Comparison of ENCODE assay signal across 8 mouse cellular contexts in genomic region chr13:92610311-92611221, GRCm38 (mm10). TPM values are rescaled to one million over a fixed set of nuclear protein-coding genes. Genes with fewer than 3 reads are reported as not detected.
DNase-seq lines count a peak whose midpoint lies in the region; ATAC-seq and TF ChIP-seq lines count a peak whose summit lies in the region.

Gene Serinc5, plus strand, starts transcription at chr13:92611091.

- H3K4me2 ChIP-seq in forebrain, embryonic 11.5 days (ENCODE audit: low read depth, low read length, severe bottlenecking) = peak within 1 kb of the TSS; percentile 90
- H3K4me2 ChIP-seq in heart, embryonic 15.5 days = peak within 1 kb of the TSS; percentile 87
- peak within 1 kb of the TSS; percentile 86 for H3K4me2 ChIP-seq in liver, embryonic 13.5 days
- H3K4me2 ChIP-seq in stomach, embryonic 14.5 days (replicated peaks; ENCODE audit: low read depth, low read length) = peak within 1 kb of the TSS; percentile 89

- peaks cover 22% of the 10 kb centered on the region for H3K27me3 ChIP-seq in E14TG2a.4 (ENCODE audit: insufficient read depth, low read length)
- no peaks in the 10 kb centered on the region; the same call in 1 of the 2 replicates for H3K27me3 ChIP-seq in forebrain, embryonic 11.5 days (ENCODE audit: control insufficient read depth, insufficient read depth, low read length)
- no peaks in the 10 kb centered on the region for H3K27me3 ChIP-seq in heart, embryonic 15.5 days
- H3K27me3 ChIP-seq in liver, embryonic 13.5 days = no peaks in the 10 kb centered on the region
- H3K27me3 ChIP-seq in stomach, embryonic 14.5 days (ENCODE audit: control insufficient read depth, insufficient read depth, low read length) = no peaks in the 10 kb centered on the region

- peak within 1 kb of the TSS; percentile 48; the same call in 1 of the 2 replicates for H3K27ac ChIP-seq in forebrain, embryonic 11.5 days (ENCODE audit: low read depth, low read length)
- peak within 1 kb of the TSS; percentile 97 for H3K27ac ChIP-seq in heart, embryonic 15.5 days
- H3K27ac ChIP-seq in liver, embryonic 13.5 days = peak within 1 kb of the TSS; percentile 95
- H3K27ac ChIP-seq in stomach, embryonic 14.5 days (ENCODE audit: low read length) = peak within 1 kb of the TSS; percentile 97

- DNase-seq in c-Kit-positive CD71-positive TER-119-negative erythroid progenitor cells, embryonic 14.5 days (ENCODE audit: low read depth) = peak; percentile 85
- DNase-seq in forebrain, embryonic 11.5 days (ENCODE audit: low spot score) = peak; percentile 99
- peak; percentile 97 to 98 for DNase-seq in kidney, postnatal 25 days
- DNase-seq in liver, embryonic 13.5 days = peak; percentile 97
- DNase-seq in natural killer cell, adult 2 months (ENCODE audit: low spot score in 2 of 2) = peak; percentile 95 to 97

- peaks cover 31% of the 10 kb centered on the region for H3K4me1 ChIP-seq in E14TG2a.4 (replicated peaks; ENCODE audit: low read depth, low read length)
- peaks cover 7% of the 10 kb centered on the region; the same call in 1 of the 2 replicates for H3K4me1 ChIP-seq in forebrain, embryonic 11.5 days (replicated peaks; ENCODE audit: control insufficient read depth, insufficient read depth, low read length)
- H3K4me1 ChIP-seq in heart, embryonic 15.5 days (replicated peaks) = peaks cover 20% of the 10 kb centered on the region
- H3K4me1 ChIP-seq in liver, embryonic 13.5 days (replicated peaks) = peaks cover 50% of the 10 kb centered on the region
- peaks cover 18% of the 10 kb centered on the region; the same call in 1 of the 2 replicates for H3K4me1 ChIP-seq in stomach, embryonic 14.5 days (ENCODE audit: control insufficient read depth, insufficient read depth, low read length)

- peak within 1 kb of the TSS; percentile 67 for H3K9ac ChIP-seq in forebrain, embryonic 11.5 days (ENCODE audit: low read length)
- H3K9ac ChIP-seq in heart, embryonic 15.5 days = peak within 1 kb of the TSS; percentile 79
- peak within 1 kb of the TSS; percentile 96 for H3K9ac ChIP-seq in liver, embryonic 13.5 days
- H3K9ac ChIP-seq in stomach, embryonic 14.5 days (replicated peaks; ENCODE audit: low read depth, low read length) = peak within 1 kb of the TSS; percentile 76

- peak within 1 kb of the TSS; percentile 91 for H3K4me3 ChIP-seq in E14TG2a.4 (replicated peaks; ENCODE audit: low read length)
- peak within 1 kb of the TSS; percentile 63 for H3K4me3 ChIP-seq in forebrain, embryonic 11.5 days (ENCODE audit: low read depth, low read length)
- H3K4me3 ChIP-seq in heart, embryonic 15.5 days = peak within 1 kb of the TSS; percentile 78
- H3K4me3 ChIP-seq in liver, embryonic 13.5 days (replicated peaks) = peak within 1 kb of the TSS; percentile 94
- peak within 1 kb of the TSS; percentile 60 for H3K4me3 ChIP-seq in stomach, embryonic 14.5 days (ENCODE audit: low read depth, low read length)

- H3K9me3 ChIP-seq in E14TG2a.4 (ENCODE audit: low read length) = peaks cover 18% of the 10 kb centered on the region
- no peaks in the 10 kb centered on the region for H3K9me3 ChIP-seq in forebrain, embryonic 11.5 days (ENCODE audit: control insufficient read depth, low read length)
- H3K9me3 ChIP-seq in heart, embryonic 15.5 days (replicated peaks) = no peaks in the 10 kb centered on the region
- H3K9me3 ChIP-seq in liver, embryonic 13.5 days (replicated peaks) = no peaks in the 10 kb centered on the region
- H3K9me3 ChIP-seq in stomach, embryonic 14.5 days (ENCODE audit: control insufficient read depth, low read depth, low read length) = no peaks in the 10 kb centered on the region

- ATAC-seq in forebrain, embryonic 11.5 days (replicated peaks; ENCODE audit: low FRiP score) = peak; percentile 99
- ATAC-seq in heart, embryonic 15.5 days (replicated peaks; ENCODE audit: insufficient number of reproducible peaks, insufficient read depth, low FRiP score, low read depth) = peak; percentile 97
- peak; percentile 91 for ATAC-seq in liver, embryonic 13.5 days (ENCODE audit: low read depth)
- peak; percentile 95 for ATAC-seq in stomach, embryonic 14.5 days (ENCODE audit: insufficient number of reproducible peaks, insufficient read depth, low FRiP score, low read depth)

- TF ChIP-seq CTCF in E14TG2a.4 (conservative IDR thresholded peaks at IDR 0.05; ENCODE audit: low read length) = no peak

- no peaks in the 10 kb centered on the region for H3K36me3 ChIP-seq in E14TG2a.4 (ENCODE audit: insufficient read depth, low read length)
- H3K36me3 ChIP-seq in forebrain, embryonic 11.5 days (ENCODE audit: control insufficient read depth, insufficient read depth, low read length) = no peaks in the 10 kb centered on the region
- no peaks in the 10 kb centered on the region for H3K36me3 ChIP-seq in heart, embryonic 15.5 days
- peaks cover 15% of the 10 kb centered on the region for H3K36me3 ChIP-seq in liver, embryonic 13.5 days
- H3K36me3 ChIP-seq in stomach, embryonic 14.5 days (ENCODE audit: control insufficient read depth, insufficient read depth, low read length) = no peaks in the 10 kb centered on the region

- under 1% methylated on average over 55 of the region's 55 CpGs for WGBS in forebrain, embryonic 11.5 days
- under 1% methylated on average over 55 of the region's 55 CpGs for WGBS in heart, embryonic 15.5 days
- WGBS in liver, embryonic 13.5 days (ENCODE audit: insufficient replicate concordance) = under 1% methylated on average over 55 of the region's 55 CpGs
- under 1% methylated on average over 55 of the region's 55 CpGs for WGBS in stomach, embryonic 14.5 days

RNA-seq across cellular contexts. Expression of gene Serinc5, which starts in this region (rescaled TPM):
- 6.6 and 7.7 TPM in 2 replicates for polyA plus RNA-seq in forebrain, embryonic 11.5 days (2014; fragmentation: Nextera tagmentation; extraction: Ambion mirVana)
- 9.6 and 11.3 TPM in 2 replicates for polyA plus RNA-seq in heart, embryonic 15.5 days (2015; fragmentation: Nextera tagmentation; extraction: Ambion mirVana)
- 14.7 and 20.2 TPM in 2 replicates for polyA plus RNA-seq in liver, embryonic 13.5 days (2015; fragmentation: Nextera tagmentation; extraction: Ambion mirVana)
- polyA plus RNA-seq in stomach, embryonic 14.5 days (2014; fragmentation: Nextera tagmentation; extraction: Ambion mirVana) = 22.7 and 24.0 TPM in 2 replicates

Comparison
In these comparisons a context has a peak if more than half of its experiments do, and no peak if none do; other contexts are left out.
1. Peak in every context shown above with its lines: DNase-seq, ATAC-seq, H3K4me3 ChIP-seq and H3K27ac ChIP-seq.